Mouse (Mus musculus) embryonic facial prominence, embryonic 13.5 days (tissue): ENCODE results near the gene Cacna2d1. TPM values are rescaled to one million over a fixed set of nuclear protein-coding genes. Genes with fewer than 3 reads are reported as not detected.
A peak's percentile ranks its signal among the peaks of the same experiment; 100 is the strongest.

Source experiments
- ATAC-seq: fragments of 200-750 bp; cut with Nextera tagmentation; 2 replicates; pipeline ENCODE4 v1.8.0; 2017; ENCODE audit warnings: low read depth; ENCODE audit not compliant: insufficient number of reproducible peaks, insufficient read depth, low FRiP score, low TSS enrichment
- H3K27ac ChIP-seq: fragments of 300-500 bp; sonication (generic); 2 replicates; pipeline ENCODE4 v1.5.1; 2015; ENCODE audit warnings: moderate library complexity, mild to moderate bottlenecking, inconsistent platforms
- H3K27me3 ChIP-seq: fragments of 300-500 bp; sonication (generic); 2 replicates; pipeline ENCODE4 v1.6.1; 2015; ENCODE audit warnings: mild to moderate bottlenecking, inconsistent platforms
- H3K36me3 ChIP-seq: fragments of 300-500 bp; sonication (generic); 2 replicates; pipeline ENCODE4 v1.6.1; 2015; ENCODE audit warnings: mild to moderate bottlenecking, inconsistent platforms
- H3K4me1 ChIP-seq: fragments of 300-500 bp; sonication (generic); 2 replicates; pipeline ENCODE4 v1.6.1; 2015; ENCODE audit warnings: inconsistent platforms
- H3K4me2 ChIP-seq: fragments of 300-500 bp; sonication (generic); 2 replicates; pipeline ENCODE4 v1.6.1; 2015; ENCODE audit warnings: moderate library complexity, mild to moderate bottlenecking, inconsistent platforms
- H3K4me3 ChIP-seq: fragments of 300-500 bp; sonication (generic); 2 replicates; pipeline ENCODE4 v1.5.1; 2015; ENCODE audit warnings: mild to moderate bottlenecking, inconsistent platforms
- H3K9ac ChIP-seq: fragments of 300-500 bp; sonication (generic); 2 replicates; pipeline ENCODE4 v1.6.1; 2015; ENCODE audit warnings: mild to moderate bottlenecking, inconsistent platforms
- H3K9me3 ChIP-seq: fragments of 300-500 bp; sonication (generic); 2 replicates; pipeline ENCODE4 v1.6.1; 2016; ENCODE audit warnings: inconsistent platforms
- WGBS: fragments of 180-500 bp; shearing (Covaris S2); methylation state at CpG from one replicate; pipeline ENCODE4 v1.1.7; 2015; ENCODE audit warnings: mixed read lengths; 5-methylcytosine and 5-hydroxymethylcytosine counted together
- polyA plus RNA-seq: library from polyadenylated mRNA; unstranded; fragments of >200 nt; fragmentation: Nextera tagmentation; extraction: Ambion mirVana; gene quantifications from 2 replicates; pipeline ENCODE4 v1.2.1, GENCODE M21; 2015

The Cacna2d1 gene
- polyA plus RNA-seq, 1 experiment from 2014 or later, result 11.4 TPM

DNA sequence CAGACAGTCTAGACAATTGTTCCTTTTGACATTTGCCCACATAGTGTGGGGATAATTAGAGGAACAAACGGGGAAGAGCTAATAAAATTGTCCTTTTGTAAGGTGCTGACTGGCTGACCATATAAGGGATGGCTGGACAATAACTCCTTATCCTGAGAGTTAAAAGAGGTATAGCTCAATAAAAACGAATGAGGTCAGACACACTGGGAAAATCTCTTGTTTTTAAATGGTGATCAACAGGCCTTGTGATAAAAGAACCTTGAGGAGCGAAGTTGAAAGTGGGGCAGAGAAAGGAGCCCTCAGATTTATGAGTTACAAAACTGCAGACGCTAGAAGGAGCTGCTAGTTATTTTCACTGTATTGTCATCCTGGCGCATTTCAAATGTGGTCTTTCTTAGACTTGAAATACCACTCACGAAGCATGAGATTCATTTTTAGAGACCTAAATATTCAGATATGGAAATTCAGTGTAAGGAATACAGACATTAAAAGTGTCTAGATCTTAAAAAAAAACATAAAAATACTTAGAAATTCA, 6.8 kb downstream of the Cacna2d1 start:
- Histone ChIP-seq H3K9me3 (no peaks in the 10 kb centered on the region), H3K4me3 (no peak overlapping the region), H3K4me2 (no peak overlapping the region), H3K4me1 (no peaks in the 10 kb centered on the region), H3K27ac (no peak overlapping the region), H3K27me3 (no peaks in the 10 kb centered on the region), H3K36me3 (0 out of 2 replicates have a peak, but pooled peaks cover 6% of the 10 kb centered on the region), H3K9ac (no peak overlapping the region)
- 54% methylated on average over 6 of the region's 6 CpGs for WGBS
- ATAC-seq, result no peak

DNA sequence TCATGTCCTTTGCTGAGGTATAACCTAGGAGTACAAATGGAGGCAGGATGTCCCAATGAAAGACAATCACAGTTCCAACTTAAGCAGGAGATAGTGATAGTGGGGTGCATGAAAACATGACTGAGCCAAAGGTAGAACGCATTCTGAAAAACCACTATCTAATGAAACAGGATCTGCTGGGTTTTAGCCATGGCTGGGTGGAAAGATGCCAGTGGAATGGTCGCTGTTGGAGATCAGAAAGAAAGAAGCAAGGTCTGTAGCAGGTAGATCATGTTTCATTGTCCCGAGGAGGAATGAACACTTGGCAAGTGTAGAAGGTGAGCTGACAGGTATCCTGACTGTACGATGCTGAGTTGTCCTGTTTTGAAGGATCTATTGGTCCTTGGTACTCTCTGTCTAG, 7.6 kb downstream of the Cacna2d1 start:
- H3K36me3 ChIP-seq, result 0 out of 2 replicates have a peak, but pooled peaks cover 6% of the 10 kb centered on the region
- WGBS, result 67% methylated on average over 4 of the region's 4 CpGs
- no peak for ATAC-seq

DNA sequence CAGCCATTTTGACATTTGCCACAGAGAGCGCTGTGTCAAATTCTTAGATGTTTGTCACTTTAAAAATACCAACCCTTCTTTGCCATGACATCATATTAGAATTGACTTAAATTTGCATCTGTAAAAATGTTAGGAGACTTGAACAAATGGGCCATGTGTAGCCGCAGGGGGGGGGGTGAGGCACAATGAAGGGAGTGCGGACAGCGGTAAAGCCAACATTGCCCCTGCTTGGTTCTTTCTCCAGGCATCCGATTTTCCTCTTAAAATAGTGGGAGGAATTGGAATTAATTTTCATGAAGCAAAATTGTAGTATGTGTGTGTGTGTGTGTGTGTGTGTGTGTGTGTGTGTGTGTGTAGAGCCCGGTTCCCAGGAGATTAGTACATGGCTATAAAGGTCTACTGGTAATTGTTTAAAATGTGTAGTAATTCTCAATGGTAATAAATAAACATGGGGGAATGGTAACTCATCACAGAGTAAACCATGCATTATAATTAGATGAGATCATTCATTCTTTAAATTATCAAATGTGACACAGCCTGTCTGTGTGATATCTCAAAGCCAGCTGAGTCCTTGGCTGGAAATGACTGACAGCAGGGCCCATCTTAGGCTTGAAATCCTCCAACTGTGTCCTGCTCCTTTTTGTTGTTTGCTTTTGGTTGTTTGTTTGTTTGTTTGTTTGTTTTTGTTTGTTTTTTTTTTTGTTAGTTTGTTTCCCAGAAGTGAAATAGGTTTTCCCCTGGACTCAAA, 14.0 kb downstream of the Cacna2d1 start:
- no peaks in the 10 kb centered on the region for H3K4me1 ChIP-seq
- 0 out of 2 replicates have a peak, but pooled peaks cover 6% of the 10 kb centered on the region for H3K36me3 ChIP-seq
- WGBS, result 93% methylated on average over 6 of the region's 6 CpGs
- no peaks in the 10 kb centered on the region for H3K9me3 ChIP-seq
- no peak overlapping the region for H3K9ac ChIP-seq
- no peak for ATAC-seq
- H3K4me2 ChIP-seq, result no peak overlapping the region
- no peak overlapping the region for H3K27ac ChIP-seq
- no peak overlapping the region for H3K4me3 ChIP-seq
- H3K27me3 ChIP-seq, result no peaks in the 10 kb centered on the region

More for the DNA sequence above, 7.6 kb downstream of the Cacna2d1 start:
- Histone ChIP-seq H3K9ac (no peak overlapping the region), H3K9me3 (no peaks in the 10 kb centered on the region), H3K27ac (no peak overlapping the region), H3K4me2 (no peak overlapping the region), H3K27me3 (no peaks in the 10 kb centered on the region), H3K4me3 (no peak overlapping the region), H3K4me1 (no peaks in the 10 kb centered on the region)

DNA sequence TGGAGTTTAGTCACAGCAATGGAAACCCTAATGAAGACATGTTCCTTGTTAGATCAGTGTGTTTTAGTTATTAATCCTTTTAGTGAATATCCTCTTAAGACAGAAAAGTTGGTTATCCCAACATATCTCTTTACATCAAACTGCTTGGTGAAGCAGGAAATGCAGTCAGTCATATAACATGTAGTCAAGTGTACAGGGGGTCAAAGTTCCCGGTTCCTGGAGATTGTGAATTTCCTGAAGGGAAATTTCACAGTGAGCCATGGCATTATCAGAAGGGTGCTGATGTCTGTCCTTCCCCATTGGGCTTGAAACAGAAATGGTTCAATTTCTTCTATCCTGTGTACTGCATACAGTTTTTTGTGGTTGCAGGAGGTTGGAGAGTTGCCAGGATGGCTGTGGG, 25.3 kb downstream of the Cacna2d1 start:
- Histone ChIP-seq H3K27ac (no peak overlapping the region), H3K9ac (no peak overlapping the region), H3K9me3 (no peaks in the 10 kb centered on the region), H3K4me3 (no peak overlapping the region), H3K4me2 (no peak overlapping the region), H3K27me3 (no peaks in the 10 kb centered on the region), H3K36me3 (no peaks in the 10 kb centered on the region), H3K4me1 (no peaks in the 10 kb centered on the region)
- ATAC-seq, result no peak
- WGBS, result 67% methylated on average over 1 of the region's 1 CpGs

DNA sequence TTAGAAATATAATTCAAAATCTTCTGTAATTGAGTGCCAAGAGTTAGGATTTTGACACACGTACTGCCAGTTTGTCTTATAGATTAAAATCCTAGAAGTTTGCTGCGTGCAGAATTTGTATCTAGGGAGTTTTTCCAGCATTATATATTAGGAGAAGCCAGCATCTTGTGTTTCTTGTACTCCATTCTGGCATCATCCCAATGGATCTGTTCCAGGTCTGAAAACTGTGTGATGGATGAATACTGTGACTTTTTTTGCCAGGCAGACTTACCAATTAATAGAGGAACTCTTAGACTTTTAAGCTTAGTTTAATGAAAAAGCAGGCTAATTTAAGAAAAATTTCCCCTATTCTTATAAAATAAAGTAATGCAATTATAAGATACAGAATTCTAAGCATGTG, 27.4 kb downstream of the Cacna2d1 start:
- 68% methylated on average over 2 of the region's 2 CpGs for WGBS
- no peaks in the 10 kb centered on the region for H3K9me3 ChIP-seq
- H3K27me3 ChIP-seq, result no peaks in the 10 kb centered on the region
- H3K9ac ChIP-seq, result no peak overlapping the region
- ATAC-seq, result no peak
- no peak overlapping the region for H3K27ac ChIP-seq
- no peaks in the 10 kb centered on the region for H3K4me1 ChIP-seq
- H3K36me3 ChIP-seq, result no peaks in the 10 kb centered on the region
- no peak overlapping the region for H3K4me2 ChIP-seq
- H3K4me3 ChIP-seq, result no peak overlapping the region

DNA sequence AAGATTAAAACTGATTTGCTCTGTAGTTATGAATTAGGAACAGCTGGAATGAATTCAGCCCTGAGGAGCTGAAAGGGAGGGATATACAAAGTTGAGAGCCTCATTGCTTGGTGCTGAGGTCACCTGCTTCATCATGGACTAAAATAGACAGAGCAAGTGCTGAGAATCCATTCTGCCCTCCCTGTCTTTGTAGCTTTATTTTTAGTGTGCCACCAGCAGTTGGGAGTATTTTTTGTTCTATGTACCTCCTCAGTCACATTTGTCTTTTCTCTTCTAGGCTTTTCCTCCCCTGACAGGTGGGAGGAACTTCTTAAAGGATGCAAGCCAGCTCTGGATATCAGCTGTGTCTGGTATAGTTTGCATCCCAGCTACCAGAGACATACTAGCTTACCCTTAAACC, 32.4 kb downstream of the Cacna2d1 start:
- Histone ChIP-seq H3K4me3 (no peak overlapping the region), H3K9me3 (no peaks in the 10 kb centered on the region), H3K4me1 (no peaks in the 10 kb centered on the region), H3K27ac (no peak overlapping the region), H3K9ac (no peak overlapping the region), H3K27me3 (no peaks in the 10 kb centered on the region), H3K4me2 (no peak overlapping the region), H3K36me3 (no peaks in the 10 kb centered on the region)
- ATAC-seq, result no peak

DNA sequence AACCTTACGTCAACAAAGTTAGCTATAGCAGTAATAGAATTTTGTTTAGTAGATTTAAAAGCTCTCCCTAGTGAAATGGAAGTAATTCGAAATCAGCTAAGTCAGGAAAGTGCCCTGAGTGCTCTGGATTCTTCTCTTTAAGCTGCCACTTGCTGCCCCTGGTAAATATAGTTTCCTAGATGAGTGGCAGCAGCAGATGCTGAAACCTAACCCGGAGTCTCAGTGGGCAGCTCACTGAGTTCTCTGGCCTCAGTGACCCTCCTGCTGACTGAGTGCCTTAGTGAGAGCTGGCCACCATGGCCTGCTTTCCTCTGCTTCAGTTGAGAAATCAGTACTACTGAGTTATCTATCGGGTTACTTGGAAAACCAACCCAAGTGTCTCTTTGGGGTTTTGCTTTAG, 37.3 kb downstream of the Cacna2d1 start:
- ATAC-seq, result no peak
- H3K27me3 ChIP-seq, result no peaks in the 10 kb centered on the region
- 72% methylated on average over 4 of the region's 4 CpGs for WGBS

DNA sequence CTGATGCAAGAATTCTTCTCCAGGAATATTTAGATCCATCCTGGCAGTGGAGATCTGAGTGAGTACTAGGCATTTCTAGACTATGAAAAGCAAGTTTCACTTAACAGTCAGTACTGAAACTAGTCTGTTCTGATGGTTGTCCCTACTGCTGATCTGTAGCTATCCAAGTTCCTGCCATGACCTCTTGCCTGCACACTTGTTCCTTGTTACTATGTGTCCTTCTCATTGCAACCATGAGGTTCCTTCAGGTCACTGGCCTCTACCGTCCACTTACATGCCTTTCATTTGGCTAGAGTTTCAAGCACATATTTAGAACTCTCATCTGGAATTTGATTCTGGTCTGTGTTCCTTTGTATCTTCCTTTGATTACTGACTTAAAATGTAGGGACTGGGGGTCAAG, 37.9 kb downstream of the Cacna2d1 start:
- Histone ChIP-seq H3K4me1 (no peaks in the 10 kb centered on the region), H3K27me3 (no peaks in the 10 kb centered on the region), H3K4me2 (no peak overlapping the region), H3K36me3 (no peaks in the 10 kb centered on the region), H3K9me3 (no peaks in the 10 kb centered on the region), H3K27ac (no peak overlapping the region), H3K4me3 (no peak overlapping the region), H3K9ac (no peak overlapping the region)
- ATAC-seq, result no peak
- WGBS, result 51% methylated on average over 1 of the region's 1 CpGs

More for the DNA sequence above, 37.3 kb downstream of the Cacna2d1 start:
- H3K4me3 ChIP-seq, result no peak overlapping the region
- H3K27ac ChIP-seq, result no peak overlapping the region
- no peak overlapping the region for H3K4me2 ChIP-seq
- H3K9ac ChIP-seq, result no peak overlapping the region
- no peaks in the 10 kb centered on the region for H3K9me3 ChIP-seq
- H3K4me1 ChIP-seq, result no peaks in the 10 kb centered on the region
- H3K36me3 ChIP-seq, result no peaks in the 10 kb centered on the region

DNA sequence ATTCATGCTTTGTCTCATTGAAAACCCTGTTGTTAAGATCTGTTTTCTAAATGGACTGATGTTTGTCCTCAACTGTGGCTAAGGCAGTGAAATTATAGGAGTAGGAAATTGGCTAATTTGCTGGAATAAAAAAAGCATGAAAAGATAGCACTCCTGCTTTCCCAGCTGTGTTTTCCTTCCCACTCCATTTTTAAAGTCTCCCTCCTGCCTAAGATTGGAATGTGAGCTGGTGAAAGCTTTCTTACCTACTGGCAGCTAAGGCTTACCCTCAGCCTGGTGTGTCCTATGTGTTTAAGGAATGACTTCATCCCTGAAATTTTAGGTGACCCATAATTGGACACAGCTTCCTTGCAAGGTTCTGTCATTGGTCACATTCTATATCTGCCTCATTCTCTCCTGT, 40.2 kb downstream of the Cacna2d1 start:
- Histone ChIP-seq H3K9ac (no peak overlapping the region), H3K4me1 (no peaks in the 10 kb centered on the region), H3K4me2 (no peak overlapping the region), H3K36me3 (no peaks in the 10 kb centered on the region), H3K4me3 (no peak overlapping the region), H3K27ac (no peak overlapping the region), H3K27me3 (no peaks in the 10 kb centered on the region), H3K9me3 (no peaks in the 10 kb centered on the region)
- ATAC-seq, result no peak

DNA sequence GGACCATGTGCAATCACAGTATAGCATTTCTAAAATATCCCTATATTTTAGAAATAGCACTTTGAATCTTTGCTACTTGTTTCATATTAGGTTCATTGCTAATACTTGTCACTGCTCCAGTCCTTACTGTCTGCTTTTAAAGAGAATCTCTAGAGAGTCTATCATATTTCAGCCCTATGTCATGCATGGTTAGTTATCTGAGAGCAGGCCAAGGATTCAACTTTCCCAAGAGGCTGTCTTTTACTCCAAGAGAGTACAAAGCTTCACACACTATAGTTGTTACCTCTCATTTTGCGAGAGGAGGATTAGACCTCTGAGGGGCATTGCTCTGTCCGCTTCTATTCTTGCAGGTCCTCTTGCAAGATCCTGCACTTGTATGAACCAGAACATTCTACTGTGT, 44.7 kb downstream of the Cacna2d1 start:
- Histone ChIP-seq H3K27ac (no peak overlapping the region), H3K27me3 (no peaks in the 10 kb centered on the region), H3K9ac (no peak overlapping the region), H3K4me3 (no peak overlapping the region), H3K4me1 (peaks cover 10% of the 10 kb centered on the region), H3K9me3 (no peaks in the 10 kb centered on the region), H3K4me2 (no peak overlapping the region), H3K36me3 (no peaks in the 10 kb centered on the region)
- no peak for ATAC-seq
- 75% methylated on average over 2 of the region's 2 CpGs for whole genome bisulfite sequencing

DNA sequence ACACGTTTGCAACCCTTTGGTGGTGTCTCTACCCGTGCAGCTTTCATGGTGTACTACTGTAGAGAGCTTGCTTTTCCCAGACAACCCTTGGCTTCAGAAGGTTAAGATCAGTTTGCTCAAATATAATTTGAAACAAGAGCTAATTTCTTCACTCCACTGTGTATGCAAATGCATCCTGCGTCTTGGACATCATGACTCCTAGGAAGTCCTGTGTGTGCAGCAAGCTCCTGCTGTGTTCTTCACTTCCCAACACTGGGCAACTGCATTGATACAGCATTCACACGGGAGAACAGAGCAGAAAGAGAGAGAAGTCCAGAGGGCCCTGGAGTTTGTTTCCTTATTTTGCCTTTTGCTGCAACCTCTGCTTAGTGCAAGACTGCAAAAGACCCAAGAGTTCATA, 48.1 kb downstream of the Cacna2d1 start:
- ATAC-seq, result no peak
- Histone ChIP-seq H3K9ac (no peak overlapping the region), H3K4me3 (no peak overlapping the region), H3K4me1 (peaks cover 10% of the 10 kb centered on the region), H3K27me3 (no peaks in the 10 kb centered on the region), H3K4me2 (no peak overlapping the region), H3K36me3 (no peaks in the 10 kb centered on the region), H3K27ac (no peak overlapping the region), H3K9me3 (no peaks in the 10 kb centered on the region)
- 37% methylated on average over 4 of the region's 4 CpGs for WGBS

DNA sequence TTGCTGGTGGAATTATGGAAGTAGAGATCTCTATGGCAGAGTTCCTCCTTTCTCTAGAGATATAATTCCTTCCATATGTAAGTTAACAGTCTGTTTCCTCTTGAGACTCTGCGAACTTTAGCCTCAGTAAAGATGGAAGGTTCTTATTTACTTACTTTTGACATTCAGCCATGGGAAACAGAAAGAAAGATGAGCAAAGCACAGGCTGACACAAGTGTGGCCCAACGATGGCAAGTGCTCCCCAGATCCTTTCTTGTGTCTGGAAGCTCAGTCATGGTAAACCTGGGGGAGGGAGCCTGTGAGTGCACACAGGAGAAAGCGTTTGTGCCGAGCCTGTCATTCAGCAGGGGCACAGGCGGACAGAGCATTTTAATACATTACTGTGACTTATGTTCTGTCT, 48.9 kb downstream of the Cacna2d1 start:
- Histone ChIP-seq H3K27me3 (no peaks in the 10 kb centered on the region), H3K4me2 (peak overlapping the region; percentile 32), H3K9me3 (no peaks in the 10 kb centered on the region), H3K27ac (no peak overlapping the region), H3K4me3 (no peak overlapping the region), H3K9ac (no peak overlapping the region), H3K36me3 (no peaks in the 10 kb centered on the region), H3K4me1 (peaks cover 10% of the 10 kb centered on the region)
- no peak for ATAC-seq
- 13% methylated on average over 5 of the region's 5 CpGs for WGBS
